Mouse (Mus musculus): ENCODE results near the gene Spem1. TPM values are rescaled to one million over a fixed set of nuclear protein-coding genes. Genes with fewer than 3 reads are reported as not detected.
A peak's percentile ranks its signal among the peaks of the same experiment; 100 is the strongest.

Spem1 gene
- polyA plus RNA-seq, 1 experiment from 2014 or later = not detected

DNA sequence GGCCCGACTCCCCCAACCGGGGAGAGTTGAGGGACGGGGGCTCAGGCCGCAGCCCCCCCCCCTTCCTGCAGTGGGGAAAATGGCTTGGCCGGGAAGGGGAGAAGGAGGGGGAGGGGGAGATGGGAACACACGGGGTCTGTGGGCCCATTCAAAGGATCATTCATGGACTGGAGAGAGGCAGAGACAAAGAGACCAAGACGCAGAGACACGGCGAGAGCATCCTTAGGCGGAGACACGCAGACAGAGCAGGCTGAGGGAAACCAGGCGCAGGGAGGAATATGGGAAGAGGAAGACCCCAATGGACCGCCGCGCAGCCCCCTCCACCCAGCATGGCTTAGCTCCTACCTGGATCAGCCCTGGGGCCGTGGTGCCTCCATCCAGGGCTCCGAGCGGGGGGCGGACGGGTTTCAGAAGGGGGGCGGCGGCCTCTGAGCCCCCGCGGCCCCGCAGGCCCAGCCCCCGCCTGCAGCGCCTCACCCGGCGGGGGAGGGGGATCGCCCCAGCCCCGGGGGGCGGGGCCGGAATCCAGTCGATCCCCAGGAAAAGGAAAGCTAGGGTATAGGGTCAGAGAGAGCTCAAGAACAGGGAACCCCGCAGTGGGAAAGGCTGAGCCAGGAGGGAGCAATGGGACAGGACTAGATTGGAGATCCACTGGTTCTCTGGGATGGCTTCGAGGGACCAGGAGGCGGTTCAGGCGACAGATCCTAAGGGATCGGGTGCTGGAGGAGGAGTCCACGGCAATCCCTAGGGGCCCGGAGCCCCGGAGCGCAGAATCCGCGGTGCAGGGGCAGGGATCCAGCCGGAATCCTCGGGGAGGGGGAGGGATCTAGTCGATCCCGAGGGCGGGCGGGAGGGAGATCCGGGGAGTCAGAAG is 15.0 kb upstream of the Spem1 start:
- no peak for DNase-seq (ENCODE audit: low spot score)

DNA sequence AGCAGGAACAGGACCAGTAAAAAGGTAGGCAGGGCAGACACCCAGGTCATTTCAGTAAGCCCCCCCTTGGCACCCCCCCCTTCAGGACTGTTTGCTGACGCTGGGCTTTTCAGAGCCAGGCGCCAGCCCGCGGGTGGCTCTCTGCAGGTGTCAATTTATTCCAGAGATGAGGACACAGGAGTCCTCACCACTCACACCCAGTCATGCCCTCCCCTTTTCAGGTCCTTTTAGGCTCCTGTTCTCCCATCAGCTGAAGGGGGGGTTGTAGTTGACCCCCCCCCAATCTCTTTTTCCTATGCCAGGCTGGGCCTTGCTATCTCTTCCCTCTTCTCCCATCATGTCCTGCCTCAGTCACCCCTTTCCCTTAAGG is 14.0 kb upstream of the Spem1 start:
- DNase-seq (ENCODE audit: low spot score) = no peak

DNA sequence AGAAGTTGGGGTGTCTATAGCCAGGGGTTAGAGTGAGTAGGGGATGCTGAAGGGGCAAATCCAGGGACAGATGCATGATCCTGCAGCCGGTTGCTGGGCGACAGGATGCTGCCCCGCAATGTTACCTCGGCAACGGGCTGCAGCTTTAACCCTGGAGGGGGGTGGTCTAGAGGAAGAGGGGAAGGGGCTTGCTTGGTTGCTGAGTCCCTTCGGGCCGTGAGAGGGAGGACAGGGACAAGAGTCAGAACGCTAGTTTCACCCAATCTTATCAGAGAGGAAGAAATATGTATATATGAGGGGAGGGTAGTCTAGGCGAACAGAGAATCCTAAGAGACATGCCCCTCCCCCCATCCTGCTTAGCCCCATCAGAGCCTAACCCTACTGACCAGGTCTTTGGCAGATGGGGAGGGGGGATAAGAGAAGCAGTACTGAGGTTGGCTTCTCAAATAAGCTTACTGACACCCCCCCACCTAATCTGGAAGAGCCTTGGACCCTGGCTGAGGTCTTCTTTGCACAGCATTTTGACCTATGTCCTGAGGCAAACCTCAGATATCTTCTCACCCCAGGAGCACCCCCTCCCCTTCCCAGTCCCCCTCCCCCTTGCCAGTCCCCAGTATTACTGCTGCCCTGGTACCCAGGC is 13.5 kb upstream of the Spem1 start:
- DNase-seq (ENCODE audit: low spot score) = no peak

DNA sequence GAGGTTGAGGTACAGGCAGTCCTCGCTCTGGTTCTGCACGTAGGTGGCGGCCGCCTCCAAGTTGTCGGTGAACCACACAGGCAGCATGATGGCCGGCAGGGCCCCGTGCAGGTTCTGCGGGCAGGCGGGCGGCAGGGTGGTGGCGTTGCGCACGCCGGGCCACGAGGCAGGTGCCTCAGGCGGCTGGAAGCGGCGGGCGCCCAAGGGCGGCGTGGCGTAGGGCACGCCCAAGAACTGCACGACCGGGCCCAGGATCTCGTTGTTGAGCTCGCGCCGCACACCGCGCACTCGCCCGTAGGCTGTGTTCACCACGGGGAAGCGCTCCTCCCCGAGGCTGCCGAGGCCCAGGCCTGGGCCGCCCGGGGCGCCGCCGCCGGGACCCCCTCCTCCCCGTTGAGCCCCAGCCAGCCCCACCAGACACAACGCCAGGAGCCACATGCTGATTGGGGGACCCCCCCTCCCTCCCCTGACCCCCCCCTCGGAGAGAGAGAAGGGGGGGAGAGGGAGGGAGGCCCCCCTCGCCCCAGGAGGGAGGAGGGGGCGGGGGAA is 12.1 kb upstream of the Spem1 start:
- DNase-seq (ENCODE audit: low spot score) = peak; percentile 65

DNA sequence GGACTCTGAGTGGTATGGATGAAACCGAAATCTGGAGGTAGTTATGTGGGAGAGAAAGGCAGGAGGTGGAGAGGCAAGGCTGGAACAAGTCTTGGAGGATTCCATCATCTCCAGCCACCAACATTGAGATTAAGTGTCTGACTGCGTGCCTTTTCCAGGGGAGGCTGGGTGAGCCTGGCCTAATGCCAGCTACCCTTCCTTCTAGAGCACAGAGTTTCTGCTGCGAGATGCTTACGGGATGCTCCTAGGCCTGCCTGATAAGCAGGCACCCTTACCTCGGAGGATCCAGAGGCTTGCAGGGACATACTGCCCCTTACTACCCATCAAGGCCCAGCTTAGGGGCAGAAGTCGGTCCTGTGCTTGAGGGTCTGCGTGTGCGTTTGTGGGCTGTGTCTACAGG is 11.6 kb upstream of the Spem1 start:
- DNase-seq (ENCODE audit: low spot score) = no peak

DNA sequence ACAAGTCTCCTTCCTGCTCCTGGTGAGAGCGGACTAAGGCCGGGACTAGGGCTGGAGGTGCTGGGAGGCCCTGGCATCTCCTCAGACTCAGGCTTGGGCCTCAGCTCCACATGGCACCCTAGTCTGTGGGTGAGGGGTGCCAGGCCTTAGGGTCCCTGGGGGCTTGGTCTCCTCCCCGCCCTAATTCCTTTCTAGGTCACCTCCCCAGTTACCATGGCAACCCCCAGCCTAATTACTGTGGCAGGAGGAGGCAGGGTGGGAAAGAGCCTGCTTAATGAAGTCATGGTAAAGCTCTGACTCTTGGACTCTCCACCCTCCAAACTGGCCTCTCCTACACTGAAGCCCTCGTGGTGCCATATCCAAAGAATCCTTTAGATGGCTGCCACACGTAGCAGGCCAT is 6.9 kb upstream of the Spem1 start:
- no peak for DNase-seq (ENCODE audit: low spot score)

DNA sequence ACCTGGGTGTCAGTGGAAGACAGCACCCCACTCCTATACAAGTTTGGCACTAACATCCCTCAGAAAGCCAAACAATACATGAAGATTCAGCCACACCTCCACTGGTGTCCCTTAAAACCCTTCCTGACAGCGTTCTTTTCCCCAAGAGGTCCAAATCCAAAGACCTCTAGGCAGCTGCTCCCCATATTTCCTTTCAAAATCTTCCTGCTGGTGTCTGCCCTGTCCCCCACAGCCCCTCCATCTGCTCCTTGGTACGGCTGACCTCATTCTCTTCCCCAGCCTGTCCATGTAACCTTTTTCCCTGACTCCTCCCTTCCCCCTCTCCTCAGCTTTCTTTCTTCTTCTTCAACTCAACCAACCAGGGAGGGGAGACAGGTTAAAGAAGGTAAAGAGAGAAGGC is 1.5 kb upstream of the Spem1 start:
- DNase-seq (ENCODE audit: low spot score) = no peak

DNA sequence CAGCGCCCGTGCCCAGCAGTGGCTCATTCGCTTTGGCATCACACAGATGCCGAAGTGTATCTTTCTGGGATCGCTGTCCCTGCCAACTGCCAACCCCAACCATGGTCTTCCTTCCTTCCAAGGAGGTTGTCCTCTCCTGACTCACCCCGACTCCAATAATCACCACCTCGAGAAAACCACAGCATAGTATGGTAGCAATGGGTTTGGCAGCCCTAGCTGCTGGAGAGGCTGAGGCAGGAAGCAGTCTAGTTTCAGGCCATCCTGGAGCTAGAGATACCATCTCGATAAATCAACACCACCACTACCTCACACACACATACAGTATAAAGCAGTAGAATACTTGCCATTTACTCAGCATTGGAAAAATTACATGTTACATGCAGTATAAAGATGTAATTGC is 3.1 kb downstream of the Spem1 start:
- DNase-seq (ENCODE audit: low spot score) = no peak

DNA sequence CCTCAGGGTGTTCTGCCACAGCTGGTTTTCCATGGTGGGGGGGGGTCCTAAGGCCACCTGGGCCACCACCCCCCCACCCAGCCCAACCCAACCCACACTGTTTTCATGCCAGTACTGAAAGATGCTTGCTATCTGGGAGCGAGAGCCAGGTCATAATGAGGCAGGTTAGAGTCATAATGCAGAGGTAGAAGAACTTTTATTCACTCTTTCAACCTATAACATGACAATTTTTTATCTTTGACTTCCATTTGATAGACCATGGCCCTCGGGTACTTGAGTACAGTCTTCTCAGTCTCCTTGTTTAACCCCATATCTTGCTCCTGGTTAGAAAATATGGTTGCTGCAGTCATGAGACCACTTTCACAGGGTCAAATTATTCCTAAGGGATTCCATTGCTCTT is 3.6 kb downstream of the Spem1 start, which contains the start of gene Spem2:
Gene Spem2 (minus strand): TSS at position 101 of the 400 bp plus-strand sequence.
- DNase-seq (ENCODE audit: low spot score) = no peak

DNA sequence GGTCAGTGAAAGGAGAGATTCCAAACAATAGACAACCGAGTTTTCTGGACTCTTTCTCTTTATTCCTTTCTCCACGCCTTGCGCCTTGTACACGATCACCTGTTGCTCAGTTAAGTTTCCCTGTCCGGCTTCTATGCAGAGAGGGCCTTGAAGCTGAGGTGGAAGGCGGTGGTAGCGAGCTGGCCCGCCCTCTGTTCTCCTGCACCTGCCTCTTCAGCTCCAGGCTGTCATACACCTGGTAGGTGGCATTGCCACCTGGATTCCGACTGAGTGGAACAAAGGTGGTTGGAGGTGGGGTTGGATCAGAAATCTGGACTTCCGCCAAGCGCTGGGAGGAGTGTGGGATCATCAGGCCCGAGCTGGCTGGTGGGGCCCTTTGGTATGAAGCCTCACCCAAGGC is 5.5 kb downstream of the Spem1 start:
- no peak for DNase-seq (ENCODE audit: low spot score)

DNA sequence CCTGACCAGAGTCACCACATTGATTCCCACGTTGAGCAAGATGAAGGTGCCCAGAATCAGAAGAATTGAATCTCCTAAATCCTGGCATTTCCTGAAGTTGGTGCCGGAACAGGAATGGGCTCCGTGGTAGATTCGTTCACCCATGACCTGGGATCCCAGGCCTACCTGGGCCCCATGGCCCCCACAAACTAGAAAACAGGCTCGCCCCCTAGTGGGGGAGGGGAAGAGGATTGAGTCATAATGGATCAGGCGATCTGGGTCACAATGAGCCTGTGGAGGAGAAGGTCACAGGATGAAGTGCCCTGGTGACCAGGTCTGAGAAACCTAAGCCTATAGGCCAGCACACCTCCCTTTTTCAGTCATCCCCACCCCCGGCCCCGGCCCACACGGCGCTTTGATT is 6.8 kb downstream of the Spem1 start, which contains the start of gene Gm39566:
Gene Gm39566 (minus strand): TSS at position 144 of the 400 bp plus-strand sequence.
- DNase-seq (ENCODE audit: low spot score) = no peak

DNA sequence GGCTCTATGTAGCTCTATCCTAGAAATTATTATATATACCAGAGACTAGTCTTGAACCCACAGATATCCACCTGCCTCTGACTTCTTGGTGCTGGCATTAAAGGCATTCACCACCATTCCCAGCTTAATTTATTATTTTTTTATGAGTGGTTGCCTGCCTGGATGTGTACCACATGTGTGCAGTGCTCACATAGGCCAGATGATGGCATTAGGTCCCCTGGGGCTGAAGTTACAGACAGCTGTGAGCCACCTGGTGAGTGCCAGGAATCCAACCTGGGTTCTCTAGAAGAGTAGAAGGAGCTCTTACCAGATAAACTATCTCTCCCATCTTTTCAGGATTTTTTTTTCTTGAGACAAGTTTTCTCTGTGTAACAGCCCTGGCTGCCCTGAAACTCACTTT is 11.7 kb downstream of the Spem1 start:
- DNase-seq (ENCODE audit: low spot score) = no peak

DNA sequence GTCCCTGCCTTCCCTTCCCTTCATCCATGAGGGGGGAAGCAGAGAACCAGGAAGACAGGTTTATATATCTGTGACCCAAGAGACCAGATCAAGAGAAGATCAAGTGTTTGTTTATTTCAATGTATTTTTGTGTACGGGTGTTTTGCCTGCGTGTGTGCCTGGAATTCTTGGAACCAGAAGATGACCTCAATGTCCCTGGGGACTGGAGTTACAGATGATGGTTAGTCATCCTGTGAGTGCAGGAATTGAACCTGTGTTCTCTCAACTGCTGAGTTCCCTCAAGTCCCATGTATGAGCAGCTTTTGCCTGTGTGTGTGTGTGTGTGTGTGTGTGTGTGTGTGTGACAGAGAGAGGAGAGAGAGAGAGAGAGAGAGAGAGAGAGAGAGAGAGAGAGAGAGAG is 14.3 kb downstream of the Spem1 start:
- no peak for DNase-seq (ENCODE audit: low spot score)

DNA sequence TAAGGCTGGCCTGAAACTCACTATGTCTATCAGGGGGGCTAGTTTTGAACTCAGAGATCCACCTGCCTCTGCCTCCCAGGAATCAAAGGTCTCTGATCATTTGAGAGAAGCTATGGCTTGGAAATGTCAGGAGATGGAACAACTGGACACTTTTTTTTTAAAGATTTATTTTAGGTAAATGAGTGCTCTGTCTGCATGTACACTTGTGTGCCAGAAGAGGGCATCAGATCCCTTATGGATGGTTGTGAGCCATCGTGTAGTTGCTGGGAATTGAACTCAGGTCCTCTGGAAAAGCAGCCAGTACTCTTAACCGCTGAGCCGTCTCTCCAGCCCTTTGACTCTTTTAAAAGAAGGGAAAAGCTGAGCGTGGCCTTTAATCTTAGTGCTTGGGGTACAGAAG is 15.6 kb downstream of the Spem1 start:
- no peak for DNase-seq (ENCODE audit: low spot score)

DNA sequence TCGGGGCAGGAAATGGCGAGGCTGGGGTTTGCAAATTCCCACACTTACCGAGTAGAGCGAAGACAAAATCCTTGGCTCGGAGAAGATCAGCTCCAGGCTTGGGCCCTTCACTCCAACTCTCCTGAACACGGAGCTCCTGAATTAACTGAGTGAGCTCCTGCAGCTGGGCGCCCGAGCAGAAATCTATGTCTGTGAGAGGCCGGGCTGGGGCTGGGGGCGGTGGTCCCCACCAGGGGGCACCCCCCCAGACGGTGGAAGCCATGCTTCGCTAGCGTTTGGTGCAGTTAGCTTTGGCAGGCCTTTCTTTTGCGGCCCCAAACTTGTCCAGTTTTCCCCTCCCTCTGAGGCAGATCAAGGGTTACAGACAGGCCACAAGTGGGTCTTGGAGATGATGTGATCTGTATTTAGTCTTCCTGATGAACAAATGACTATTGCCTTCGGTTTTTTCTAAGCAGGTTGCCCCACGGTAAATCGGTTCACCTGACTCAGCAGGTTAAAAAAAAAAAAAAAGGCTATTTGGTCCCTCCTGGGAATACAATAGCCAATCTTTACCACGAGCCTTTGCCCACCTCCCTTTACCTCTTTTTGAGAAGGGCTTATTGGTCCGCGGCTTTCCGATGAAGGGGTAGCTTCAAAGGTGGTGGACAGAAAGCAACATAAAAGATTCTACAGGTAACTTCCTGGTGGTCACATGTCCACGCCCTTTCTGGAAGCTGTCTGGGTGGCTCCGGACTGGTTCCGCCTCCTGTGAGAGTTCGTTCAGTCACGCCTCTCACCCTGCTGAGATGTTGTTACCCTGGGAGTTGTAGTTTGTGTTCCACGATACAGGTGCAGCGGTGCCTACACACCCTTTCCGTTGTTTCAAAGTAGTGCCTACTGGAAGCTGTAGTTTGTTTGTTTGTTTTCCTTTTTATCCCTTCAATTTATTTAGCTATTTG is 16.7 kb downstream of the Spem1 start, which contains the start of gene Tmem102:
Gene Tmem102 (minus strand): TSS at position 653 of the 938 bp plus-strand sequence.
- DNase-seq (ENCODE audit: low spot score) = peak; percentile 3

DNA sequence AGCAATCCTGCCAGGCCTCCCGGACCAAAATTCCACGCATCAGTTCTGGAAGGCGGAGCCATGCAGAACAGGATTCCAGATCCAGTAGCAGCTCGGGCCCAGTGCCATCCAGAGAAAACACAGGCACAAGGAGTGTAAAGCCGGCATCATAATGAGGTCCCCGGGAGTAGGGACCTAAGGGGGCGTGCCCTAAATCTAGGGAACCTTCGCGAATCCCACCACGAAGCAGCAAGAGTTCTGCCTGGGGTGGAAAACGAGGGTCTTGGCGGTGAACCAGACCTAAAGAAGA is 17.4 kb downstream of the Spem1 start:
- DNase-seq (ENCODE audit: low spot score) = peak; percentile 1

DNA sequence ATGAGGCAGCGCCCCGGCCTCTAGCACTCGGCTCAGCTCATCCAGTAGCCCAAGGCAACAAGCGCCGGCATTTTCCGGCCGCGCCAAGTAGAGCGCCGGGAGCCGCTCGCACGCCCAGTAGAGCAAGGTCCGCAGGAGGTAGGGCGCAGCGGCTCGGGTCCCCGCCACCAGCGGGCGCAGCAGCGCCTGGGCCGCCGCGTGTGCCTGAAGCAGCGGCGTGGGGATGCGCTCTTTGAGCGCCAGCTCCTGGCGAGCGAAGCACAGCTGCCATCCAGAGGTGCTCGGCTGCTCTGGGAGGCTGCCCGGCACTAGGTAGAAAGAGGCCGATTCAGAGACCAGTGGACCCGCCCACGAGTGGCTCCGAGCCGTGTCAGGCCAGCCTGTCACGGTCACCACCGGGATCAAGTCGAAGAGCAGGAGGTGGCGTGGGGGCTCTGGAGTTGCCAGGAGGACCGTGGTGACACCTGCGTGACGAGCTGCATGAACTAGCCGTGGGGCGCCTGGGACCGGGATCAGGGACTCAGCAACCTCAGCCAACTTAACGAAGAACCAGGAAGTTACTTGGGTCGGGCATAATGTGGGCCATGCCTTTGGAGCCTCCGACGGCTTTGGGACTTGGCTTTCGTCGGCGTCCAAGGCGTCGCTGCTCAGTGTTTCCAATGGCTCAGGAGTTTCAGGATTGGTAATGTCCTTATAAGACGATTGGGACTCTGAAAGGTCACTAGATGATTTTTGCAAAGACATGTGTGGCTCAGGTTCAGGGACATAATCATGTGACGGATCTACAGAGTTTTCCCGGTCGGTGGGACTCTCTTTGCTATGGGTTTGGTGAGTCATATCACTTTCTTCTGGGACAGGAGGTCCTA is 18.0 kb downstream of the Spem1 start:
- DNase-seq (ENCODE audit: low spot score) = peak; percentile 80

DNA sequence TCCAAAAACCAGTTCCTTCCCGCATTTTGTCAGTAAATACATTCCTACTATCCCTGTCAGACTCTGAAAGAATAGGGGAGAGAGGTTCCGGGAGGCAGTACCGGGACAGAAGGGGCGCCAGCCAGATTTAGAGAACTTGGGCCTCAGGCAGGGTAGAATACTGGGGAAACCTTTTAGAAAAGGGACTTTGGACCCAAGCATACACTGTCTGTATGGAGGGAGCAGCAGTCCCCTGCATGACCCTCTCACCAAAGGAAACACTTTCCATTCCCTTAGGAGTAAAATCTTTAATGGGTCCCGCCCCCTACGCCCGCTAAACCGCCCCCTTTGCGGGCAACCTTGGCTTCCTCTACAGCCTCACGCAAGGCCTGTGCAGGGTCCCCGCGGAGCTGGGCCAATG is 18.7 kb downstream of the Spem1 start:
- DNase-seq (ENCODE audit: low spot score) = no peak

DNA sequence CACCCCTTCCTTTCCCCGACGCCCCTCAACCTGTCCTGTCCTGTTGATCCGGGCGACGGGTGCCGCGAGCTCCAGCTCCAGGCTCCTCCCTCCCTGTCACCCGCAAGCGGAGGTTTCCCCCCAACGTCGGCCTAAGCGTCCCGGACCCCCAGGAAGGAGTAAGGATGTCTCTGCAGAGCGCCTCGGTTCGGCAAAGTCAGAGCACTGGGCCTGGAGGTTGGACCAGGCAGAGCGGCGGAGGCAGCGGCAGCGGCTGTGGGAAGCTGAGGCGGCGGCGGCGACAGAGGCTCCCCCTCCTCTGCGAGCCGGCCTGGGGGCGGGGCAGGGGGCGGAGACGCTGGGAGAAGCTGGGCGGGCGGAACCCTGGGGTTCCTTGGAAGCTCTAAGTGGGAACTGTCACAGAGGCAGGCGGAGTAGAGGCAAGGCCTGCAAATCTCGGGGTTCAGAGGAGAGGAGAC is 19.3 kb downstream of the Spem1 start:
- peak; percentile 66 for DNase-seq (ENCODE audit: low spot score)

DNA sequence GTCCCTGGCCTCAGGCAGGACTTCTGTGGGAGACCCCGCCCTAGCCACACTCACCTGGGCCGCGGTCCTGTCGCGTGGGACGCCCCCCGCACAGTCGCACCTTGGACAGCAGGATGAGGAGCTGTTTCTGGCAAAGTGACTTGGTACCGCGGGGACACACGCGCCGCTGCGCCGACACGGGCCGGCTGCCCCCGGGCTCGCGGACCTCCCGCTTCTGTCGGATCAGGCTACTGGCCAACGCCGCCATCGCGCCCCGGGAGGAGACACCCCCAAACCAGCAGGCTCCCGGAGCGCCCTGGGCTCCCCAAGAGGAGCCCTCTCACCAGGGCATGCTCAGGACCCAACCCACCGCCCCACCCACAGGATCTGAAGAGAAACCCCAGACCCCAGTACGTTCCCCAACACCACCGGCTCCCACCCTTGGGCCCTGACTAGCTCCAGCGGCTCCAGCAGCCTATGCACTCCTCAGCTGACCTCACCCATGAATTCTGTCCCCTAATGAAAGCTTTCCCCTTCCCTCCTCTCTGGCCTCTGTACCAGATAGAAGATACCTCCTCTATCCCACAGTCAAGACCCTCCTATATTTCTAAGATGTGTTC is 20.5 kb downstream of the Spem1 start, which contains the start of gene Fgf11:
Gene Fgf11 (minus strand): TSS at position 479 of the 599 bp plus-strand sequence.
- no peak for DNase-seq (ENCODE audit: low spot score)
